Comparison of ENCODE assay signal across 17 mouse cellular contexts in the genomic region with DNA sequence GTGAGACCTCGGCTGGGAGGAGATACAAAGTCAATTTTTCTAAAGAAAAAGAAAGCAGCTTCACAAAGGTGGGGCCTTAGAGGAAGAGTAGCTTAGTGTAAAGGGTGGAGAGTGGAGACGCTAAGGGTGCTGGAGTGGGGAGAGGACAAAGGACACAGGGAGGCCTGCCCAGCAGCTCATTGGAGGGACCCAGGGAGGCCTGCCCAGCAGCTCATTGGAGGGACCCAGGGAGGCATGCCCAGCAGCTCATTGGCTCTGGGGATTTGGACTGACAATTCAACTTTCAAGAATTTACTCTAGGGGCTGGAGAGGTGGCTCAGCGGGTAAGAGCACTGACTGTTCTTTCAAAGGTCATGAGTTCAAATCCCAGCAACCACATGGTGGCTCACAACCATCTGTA.
"Had no signal": no experiment of that assay in that cellular context is flagged by ENCODE, and none has a peak within 500 bp of the region (broad histone marks: within the 10 kb centered on the region; RNA-seq: fewer than 3 reads in every experiment).

No protein-coding gene starts in this region.

- H3K4me1 ChIP-seq: lung, embryonic 15.5 days; megakaryocyte, embryonic 14.5 days; midbrain, embryonic 15.5 days; neural tube, embryonic 12.5 days had no signal

- H3K4me3 ChIP-seq: lung, embryonic 15.5 days; megakaryocyte, embryonic 14.5 days; midbrain, embryonic 13.5 days; midbrain, embryonic 15.5 days; neural tube, embryonic 12.5 days had no signal

- H3K27ac ChIP-seq: lung, embryonic 15.5 days; macrophage; midbrain, embryonic 13.5 days; midbrain, embryonic 15.5 days; neural tube, embryonic 12.5 days had no signal

- H3K9ac ChIP-seq: liver, postnatal 0 days; lung, embryonic 15.5 days; midbrain, embryonic 13.5 days; midbrain, embryonic 15.5 days; neural tube, embryonic 12.5 days had no signal

- DNase-seq: liver, postnatal 0 days; lung, adult 2 months; lung, postnatal 14 days; lung, postnatal 36 days; right cerebral cortex, postnatal 14 days; right cerebral cortex, postnatal 4 days; spleen, adult 18-20 months; thymus, adult 18-20 months; thymus, postnatal 14 days; thymus, postnatal 36 days had no signal

- H3K9me3 ChIP-seq: lung, embryonic 15.5 days; megakaryocyte, embryonic 14.5 days; midbrain, embryonic 13.5 days; midbrain, embryonic 15.5 days; neural tube, embryonic 12.5 days had no signal

- ATAC-seq: liver, postnatal 0 days; lung, postnatal 0 days; midbrain, embryonic 13.5 days; midbrain, embryonic 15.5 days had no signal

- H3K36me3 ChIP-seq: lung, embryonic 15.5 days; midbrain, embryonic 13.5 days; midbrain, embryonic 15.5 days; neural tube, embryonic 12.5 days had no signal

- H3K4me2 ChIP-seq: lung, embryonic 15.5 days; midbrain, embryonic 13.5 days; midbrain, embryonic 15.5 days; neural tube, embryonic 12.5 days had no signal

- H3K27me3 ChIP-seq: lung, embryonic 15.5 days; megakaryocyte, embryonic 14.5 days; midbrain, embryonic 15.5 days; neural tube, embryonic 12.5 days had no signal
